Mouse (Mus musculus) hindbrain, postnatal 0 days (tissue): Measurements from ENCODE around the gene Polm. TPM values are rescaled to one million over a fixed set of nuclear protein-coding genes. Genes with fewer than 3 reads are reported as not detected.

Experiments used
- ATAC-seq: fragments of 200-750 bp; cut with Nextera tagmentation; 2 replicates; pipeline ENCODE4 v1.8.0; 2017; ENCODE audit warnings: mild to moderate bottlenecking, moderate TSS enrichment, moderate library complexity
- DNase-seq: peaks from one replicate; pipeline ENCODE4 v3.0.0-alpha.2; 2015; ENCODE audit warnings: low spot score
- H3K27ac ChIP-seq: fragments of 300-500 bp; sonication (generic); 2 replicates; pipeline ENCODE4 v1.5.1; 2014; ENCODE audit warnings: mild to moderate bottlenecking
- H3K27me3 ChIP-seq: fragments of 300-500 bp; sonication (generic); 2 replicates; pipeline ENCODE4 v1.6.1; 2014; ENCODE audit warnings: low read length, mixed read lengths; ENCODE audit not compliant: insufficient read depth
- H3K36me3 ChIP-seq: fragments of 300-500 bp; sonication (generic); 2 replicates; pipeline ENCODE4 v1.6.1; 2014; ENCODE audit warnings: low read length, mixed read lengths; ENCODE audit not compliant: insufficient read depth
- H3K4me1 ChIP-seq: fragments of 300-500 bp; sonication (generic); 2 replicates; pipeline ENCODE4 v1.6.1; 2014; ENCODE audit warnings: antibody characterized with exemption, low read length, mixed read lengths; ENCODE audit not compliant: insufficient read depth
- H3K4me2 ChIP-seq: fragments of 300-500 bp; sonication (generic); 2 replicates; pipeline ENCODE4 v1.6.1; 2014; ENCODE audit warnings: low read depth, mild to moderate bottlenecking, low read length, moderate library complexity, mixed read lengths
- H3K4me3 ChIP-seq: fragments of 300-500 bp; sonication (generic); 2 replicates; pipeline ENCODE4 v1.5.1; 2014; ENCODE audit warnings: low read length
- H3K9ac ChIP-seq: fragments of 300-500 bp; sonication (generic); replicated peaks from 2 replicates; pipeline ENCODE4 v1.6.1; 2014; ENCODE audit warnings: mild to moderate bottlenecking, low read length, moderate library complexity, mixed read lengths
- H3K9me3 ChIP-seq: fragments of 300-500 bp; sonication (generic); 2 replicates; pipeline ENCODE4 v1.6.1; 2016; ENCODE audit warnings: low read length, mixed read lengths
- CTCF ChIP-seq: IDR thresholded peaks from 2 replicates; pipeline ENCODE4 v1.5.1; 2016; ENCODE audit warnings: antibody characterized with exemption, control low read depth, low read depth
- WGBS: fragments of 180-500 bp; shearing (Covaris S2); extraction: QIAGEN DNeasy Blood & Tissue Kit; methylation state at CpG from one replicate; pipeline ENCODE4 v1.1.7; 2014; 5-methylcytosine and 5-hydroxymethylcytosine counted together
- polyA plus RNA-seq: library from polyadenylated mRNA; unstranded; fragments of >200 nt; fragmentation: Nextera tagmentation; extraction: Ambion mirVana; gene quantifications from 2 replicates; pipeline ENCODE4 v1.2.1, GENCODE M21; 2015
- total RNA-seq: library from RNA; depleted of rRNA; stranded (reverse); fragments of >200 nt; gene quantifications from 2 replicates; pipeline ENCODE4 v1.2.3, GENCODE M21; 2014

The Polm gene
- total and polyA plus RNA-seq, 2 experiments from 2014 or later, result 6.2 to 14.7 TPM

DNA sequence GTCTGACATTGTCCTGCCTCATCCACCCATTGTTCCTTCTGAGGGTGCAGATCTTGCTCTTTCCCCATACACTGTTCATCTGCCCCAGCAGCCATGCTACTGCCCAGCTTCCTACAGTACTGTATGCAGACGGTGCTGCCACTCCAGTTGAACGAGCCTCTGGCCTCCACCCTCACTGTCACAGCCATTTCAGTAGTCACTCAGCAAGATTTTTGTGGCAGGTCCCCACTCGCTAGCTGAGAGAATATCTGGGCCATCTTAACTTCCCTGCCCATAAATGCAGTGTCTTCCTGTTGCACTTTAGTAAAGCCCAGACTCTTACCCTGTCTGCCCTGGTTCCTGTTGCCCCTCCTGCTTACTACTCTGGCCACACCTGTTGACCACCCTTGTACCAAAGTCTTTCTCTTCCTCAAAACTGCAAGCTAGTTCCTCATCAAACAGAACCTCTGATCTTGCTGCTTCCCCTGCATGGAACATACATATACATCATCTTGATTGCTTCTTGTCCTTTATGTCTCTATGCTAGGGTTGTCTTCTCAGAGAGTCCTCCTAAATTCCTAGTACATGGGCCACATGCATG, 48.0 kb downstream of the Polm start:
- Histone ChIP-seq H3K27ac (no peak overlapping the region), H3K9ac (no peak overlapping the region), H3K9me3 (no peaks in the 10 kb centered on the region), H3K4me3 (no peak overlapping the region), H3K36me3 (peaks cover 35% of the 10 kb centered on the region), H3K4me2 (peak overlapping the region; percentile 94), H3K4me1 (peaks cover 13% of the 10 kb centered on the region), H3K27me3 (no peaks in the 10 kb centered on the region)
- 88% methylated on average over 3 of the region's 3 CpGs for WGBS
- TF ChIP-seq CTCF, result no peak
- ATAC-seq (no peak), DNase-seq (no peak)

- ATAC-seq (no peak), DNase-seq (no peak)
- Histone ChIP-seq H3K27ac (peak overlapping the region; percentile 94), H3K27me3 (no peaks in the 10 kb centered on the region), H3K4me1 (peaks cover 13% of the 10 kb centered on the region), H3K9ac (peak overlapping the region; percentile 81), H3K4me3 (peak overlapping the region; percentile 83), H3K36me3 (peaks cover 29% of the 10 kb centered on the region), H3K4me2 (peak overlapping the region; percentile 94), H3K9me3 (no peaks in the 10 kb centered on the region)
- TF ChIP-seq CTCF, result peak; percentile 25
- 70% methylated on average over 6 of the region's 6 CpGs for WGBS
These were observed 48.6 kb downstream of the Polm start for GRCm38 (mm10) chr11:5789071-5789753.

- Histone ChIP-seq H3K27ac (peak within 1 kb of the TSS; percentile 94), H3K4me3 (peak within 1 kb of the TSS; percentile 83), H3K27me3 (no peaks in the 10 kb centered on the region), H3K9ac (peak within 1 kb of the TSS; percentile 81), H3K9me3 (no peaks in the 10 kb centered on the region), H3K36me3 (peaks cover 22% of the 10 kb centered on the region), H3K4me2 (peak within 1 kb of the TSS; percentile 94), H3K4me1 (peaks cover 13% of the 10 kb centered on the region)
- peak; percentile 98 for DNase-seq
- under 1% methylated on average over 74 of the region's 74 CpGs for WGBS
- peak; percentile 96 for ATAC-seq
- TF ChIP-seq CTCF, result peak; percentile 81
These were observed 49.5 kb downstream of the Polm start, which contains the start of gene Dbnl for GRCm38 (mm10) chr11:5788056-5789014. Gene Dbnl, plus strand, starts transcription at chr11:5788488.

DNA sequence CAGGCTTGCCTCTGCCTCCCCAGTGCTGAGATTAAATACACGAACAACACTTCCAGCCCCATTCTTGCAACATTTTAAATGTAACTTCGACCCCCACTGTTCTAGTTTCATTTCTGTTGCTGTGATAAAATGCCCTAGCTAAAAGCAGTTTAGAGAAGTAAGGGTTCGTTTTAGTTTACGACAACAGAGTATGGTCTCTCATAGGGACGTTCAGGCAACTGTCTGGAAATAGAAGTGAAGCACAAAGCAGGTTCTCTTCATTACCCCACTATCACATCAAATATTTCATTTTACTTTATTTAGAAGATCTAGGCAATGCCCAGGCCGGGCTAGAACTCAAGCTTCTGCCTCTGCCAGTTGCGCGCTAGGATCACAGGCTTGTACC, 50.2 kb downstream of the Polm start:
- no peaks in the 10 kb centered on the region for H3K9me3 ChIP-seq
- no peak for TF ChIP-seq CTCF
- ATAC-seq (no peak), DNase-seq (no peak)
- 41% methylated on average over 8 of the region's 8 CpGs for WGBS
- H3K4me3 ChIP-seq, result peak overlapping the region; percentile 83
- H3K4me2 ChIP-seq, result peak overlapping the region; percentile 94
- H3K36me3 ChIP-seq, result peaks cover 17% of the 10 kb centered on the region
- peaks cover 13% of the 10 kb centered on the region for H3K4me1 ChIP-seq
- no peaks in the 10 kb centered on the region for H3K27me3 ChIP-seq
- H3K9ac ChIP-seq, result peak overlapping the region; percentile 81
- peak overlapping the region; percentile 94 for H3K27ac ChIP-seq

DNA sequence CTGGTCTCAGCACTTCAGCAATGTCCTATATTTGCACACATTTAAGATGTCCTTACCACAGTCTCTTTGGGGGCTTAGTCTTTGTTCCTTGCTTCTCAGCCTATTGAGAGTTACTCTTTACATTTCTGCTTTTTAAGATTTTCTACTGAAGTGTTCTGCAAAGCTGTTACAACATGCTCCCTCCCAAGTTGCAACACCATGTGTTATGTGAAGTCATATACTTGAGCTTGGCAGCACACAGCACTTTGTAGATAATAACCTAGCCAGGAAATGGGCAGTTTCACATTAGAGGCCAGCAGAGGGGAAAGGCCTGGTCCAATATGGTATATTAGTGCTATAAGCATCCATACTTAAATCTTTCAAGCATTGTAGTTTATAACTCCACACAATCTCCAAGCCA, 52.1 kb downstream of the Polm start:
- peaks cover 8% of the 10 kb centered on the region; the same call in 1 of the 2 replicates for H3K36me3 ChIP-seq
- no peaks in the 10 kb centered on the region for H3K27me3 ChIP-seq
- no peak overlapping the region for H3K4me3 ChIP-seq
- no peak overlapping the region for H3K27ac ChIP-seq
- no peak overlapping the region for H3K9ac ChIP-seq
- ATAC-seq, result no peak
- no peak for TF ChIP-seq CTCF
- no peaks in the 10 kb centered on the region for H3K9me3 ChIP-seq
- H3K4me1 ChIP-seq, result peaks cover 13% of the 10 kb centered on the region
- no peak overlapping the region for H3K4me2 ChIP-seq
- no peak for DNase-seq

DNA sequence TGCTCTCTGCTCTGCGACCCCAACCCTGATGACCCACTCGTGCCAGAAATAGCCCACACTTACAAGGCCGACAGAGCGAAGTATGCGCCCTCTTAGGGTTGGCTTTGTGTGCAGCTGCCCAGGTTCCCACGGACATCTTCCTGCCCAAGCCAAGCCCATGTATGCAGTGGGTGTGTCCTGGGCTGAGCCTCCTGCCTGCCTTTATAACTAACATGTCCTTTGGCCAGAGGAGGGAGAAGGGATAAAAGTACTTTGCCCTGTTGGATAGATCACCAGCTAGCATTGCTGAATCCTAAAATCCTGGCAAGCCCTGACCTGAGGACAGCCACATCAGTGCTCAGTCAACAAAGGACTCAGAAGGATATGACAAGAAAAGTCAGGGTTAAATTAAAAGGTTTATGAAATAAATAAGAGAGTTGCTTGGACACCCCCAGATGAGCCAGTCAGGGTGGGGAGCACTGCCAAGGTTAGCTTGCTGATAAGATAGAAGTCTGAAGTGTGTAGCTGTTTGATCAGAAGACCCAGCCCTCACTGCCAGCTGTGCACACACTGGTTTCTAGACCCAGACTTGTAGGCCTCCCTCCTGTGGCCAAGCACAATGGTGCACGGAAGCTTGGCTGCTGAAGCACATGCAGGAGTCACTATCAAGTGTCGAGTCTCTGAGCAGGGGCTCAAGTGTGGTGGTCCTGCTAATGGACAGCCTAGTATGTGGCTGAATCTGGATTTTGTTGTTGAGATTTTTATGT, 55.4 kb downstream of the Polm start:
- 71% methylated on average over 8 of the region's 8 CpGs for WGBS
- Histone ChIP-seq H3K9ac (no peak overlapping the region), H3K27me3 (no peaks in the 10 kb centered on the region), H3K4me3 (no peak overlapping the region), H3K4me2 (no peak overlapping the region), H3K27ac (no peak overlapping the region), H3K4me1 (peaks cover 2% of the 10 kb centered on the region; the same call in 1 of the 2 replicates), H3K36me3 (peaks cover 12% of the 10 kb centered on the region; the same call in 1 of the 2 replicates), H3K9me3 (no peaks in the 10 kb centered on the region)
- DNase-seq (no peak), ATAC-seq (no peak)
- TF ChIP-seq CTCF, result 0 out of 2 replicates have a peak, but pooled peaks have one; percentile 35
